Mouse (Mus musculus): ENCODE data around the gene Rps6kl1.

GRCm38 (mm10) chr12:85181475-85182344 is 30.6 kb upstream of the Rps6kl1 start:
- TF ChIP-seq CTCF (IDR thresholded peaks at IDR 0.05) (no peak), POLR2A (IDR thresholded peaks at IDR 0.05; ENCODE audit: insufficient read depth, low read depth, low read length) (no peak), EP300 (IDR thresholded peaks at IDR 0.05; ENCODE audit: insufficient read depth, low read depth, low read length) (no peak)
